19 mouse cellular contexts compared by ENCODE assay signal in genomic region chr8:104624161-104624560, GRCm38 (mm10). TPM values are rescaled to one million over a fixed set of nuclear protein-coding genes. Genes with fewer than 3 reads are reported as not detected.
DNase-seq lines count a peak whose midpoint lies in the region; ATAC-seq lines count a peak whose summit lies in the region.
"Had no signal": no experiment of that assay in that cellular context is flagged by ENCODE, and none has a peak within 500 bp of the region (broad histone marks: within the 10 kb centered on the region; RNA-seq: fewer than 3 reads in every experiment).

Gene Cdh16, minus strand, starts transcription at chr8:104624396.

- no peaks in the 10 kb centered on the region for H3K9me3 ChIP-seq in heart, embryonic 11.5 days (replicated peaks; ENCODE audit: control insufficient read depth, low read length)
- H3K9me3 ChIP-seq: embryonic facial prominence, embryonic 12.5 days; hindbrain, embryonic 10.5 days; limb, embryonic 13.5 days had no signal

- no peak within 1 kb of the TSS for H3K9ac ChIP-seq in heart, embryonic 11.5 days (ENCODE audit: low read depth, low read length)
- H3K9ac ChIP-seq: embryonic facial prominence, embryonic 12.5 days; limb, embryonic 13.5 days had no signal

- no peak within 1 kb of the TSS for H3K4me3 ChIP-seq in heart, embryonic 11.5 days (ENCODE audit: low read depth, low read length)
- H3K4me3 ChIP-seq: embryonic facial prominence, embryonic 12.5 days; hindbrain, embryonic 10.5 days; limb, embryonic 13.5 days; myocyte had no signal

- DNase-seq in heart, postnatal 25 days (ENCODE audit: low spot score) = no peak
- peak; percentile 91 for DNase-seq in kidney, adult 18-20 months
- peak; percentile 93 to 97 for DNase-seq in kidney, postnatal 25 days
- peak; percentile 29 for DNase-seq in lung, postnatal 14 days
- no peak for DNase-seq in right cerebral cortex, adult 18-20 months
- no peak for DNase-seq in MN1 (ENCODE audit: low spot score)
- DNase-seq: adrenal gland, adult 2 months; cerebellum, adult 8-10 months; thymus, adult 2 months had no signal

- 0 out of 2 replicates have a peak within 1 kb of the TSS, but pooled peaks have one; percentile 54 for H3K27ac ChIP-seq in heart, embryonic 11.5 days (ENCODE audit: low read depth, low read length)
- H3K27ac ChIP-seq: embryonic facial prominence, embryonic 12.5 days; hindbrain, embryonic 10.5 days; limb, embryonic 13.5 days had no signal

- no peak within 1 kb of the TSS for H3K4me2 ChIP-seq in heart, embryonic 11.5 days
- H3K4me2 ChIP-seq: embryonic facial prominence, embryonic 12.5 days; limb, embryonic 13.5 days; midbrain, embryonic 11.5 days had no signal

- ATAC-seq in heart, embryonic 11.5 days (replicated peaks; ENCODE audit: insufficient number of reproducible peaks, low FRiP score, low TSS enrichment) = no peak
- ATAC-seq in granulocyte monocyte progenitor cell, adult 5-6 weeks (replicated peaks; ENCODE audit: poor library complexity, severe bottlenecking) = no peak
- ATAC-seq: intestine, embryonic 16.5 days had no signal

- H3K27me3 ChIP-seq in heart, embryonic 11.5 days (ENCODE audit: control insufficient read depth, insufficient read depth, low read length) = no peaks in the 10 kb centered on the region

- WGBS in heart, embryonic 11.5 days (ENCODE audit: insufficient replicate concordance) = 85% methylated on average over 6 of the region's 6 CpGs

- H3K4me1 ChIP-seq in heart, embryonic 11.5 days (ENCODE audit: control insufficient read depth, insufficient read depth, low read length) = peaks cover 19% of the 10 kb centered on the region
- H3K4me1 ChIP-seq: embryonic facial prominence, embryonic 12.5 days; limb, embryonic 13.5 days had no signal

- H3K36me3 ChIP-seq in heart, embryonic 11.5 days (ENCODE audit: control insufficient read depth, insufficient read depth, low read length) = peaks cover 5% of the 10 kb centered on the region; the same call in 1 of the 2 replicates
- H3K36me3 ChIP-seq: embryonic facial prominence, embryonic 12.5 days; hindbrain, embryonic 10.5 days; limb, embryonic 13.5 days had no signal

- intact Hi-C loops in heart, postnatal 25 days (cut with DNase I) = no loop called here

RNA-seq across cellular contexts. Expression of gene Cdh16, which starts in this region (rescaled TPM):
- 14.5 and 16.4 TPM in 2 replicates for polyA plus RNA-seq in heart, embryonic 11.5 days (2014; fragmentation: Nextera tagmentation; extraction: Ambion mirVana)
- 1 to 10 TPM; 2.4 to 3.1 TPM for total RNA-seq in heart, postnatal 25 days (2021)
- not detected in 2 replicates for total RNA-seq in granulocyte monocyte progenitor cell, adult 5-6 weeks (2014; fragmentation: Nextera tagmentation)
- not detected in 2 replicates for total RNA-seq in granulocyte monocyte progenitor cell, adult 5-6 weeks (2017)
- total RNA-seq: adrenal gland, adult 2 months; left cerebral cortex, adult 18-20 months had no signal
- polyA plus RNA-seq: adrenal gland, adult 2 months; brain, embryonic 14.5 days; embryonic facial prominence, embryonic 12.5 days; hindbrain, embryonic 10.5 days; limb, embryonic 13.5 days; midbrain, embryonic 11.5 days had no signal

Comparison
In these comparisons a context has a peak if more than half of its experiments do, and no peak if none do; other contexts are left out.
1. DNase-seq: peak in kidney, adult 18-20 months (single experiment), kidney, postnatal 25 days (2 of 2) and lung, postnatal 14 days (single experiment); none in heart, postnatal 25 days (single experiment), right cerebral cortex, adult 18-20 months (single experiment) and MN1 (single experiment).